Mouse (Mus musculus) spleen, adult 18-20 months (tissue): ENCODE data around the gene Neurog1.

ENCODE experiments used
- DNase-seq, 2 experiments: peaks; one replicate each; pipeline ENCODE4 v3.0.0; 2022; ENCODE audit warnings: mixed read lengths in 2 of 2

Neurog1 gene

GRCm38 (mm10) chr13:56214633-56215032, 37.3 kb downstream of the Neurog1 start:
- DNase-seq, result no peak

GRCm38 (mm10) chr13:56209067-56209411, 42.9 kb downstream of the Neurog1 start:
- DNase-seq, result no peak

GRCm38 (mm10) chr13:56208225-56209066, 43.5 kb downstream of the Neurog1 start:
- DNase-seq, result no peak
